Mouse (Mus musculus) gonadal fat pad, adult 2 months (tissue): ENCODE measurements around the gene Rae1. TPM values are rescaled to one million over a fixed set of nuclear protein-coding genes. Genes with fewer than 3 reads are reported as not detected.

Experiments
- DNase-seq: peaks from one replicate; pipeline ENCODE4 v3.0.0-alpha.2; 2012; ENCODE audit warnings: low read depth
- polyA plus RNA-seq: library from polyadenylated mRNA; depleted of rRNA; stranded (reverse); fragments of >200 nt; gene quantifications from 2 replicates; pipeline ENCODE4 v1.2.3, GENCODE M21; 2012; rRNA removed

The Rae1 gene
- polyA plus RNA-seq, 1 experiment: 62.3 TPM

GRCm38 (mm10) chr2:173048041-173048745 lies 48.3 kb downstream of the Rae1 start:
- DNase-seq: no peak

GRCm38 (mm10) chr2:173049231-173049630 lies 49.3 kb downstream of the Rae1 start:
- no peak for DNase-seq

GRCm38 (mm10) chr2:173049817-173050216 lies 49.9 kb downstream of the Rae1 start:
- DNase-seq: no peak

- no peak for DNase-seq
Measured at GRCm38 (mm10) chr2:173050604-173051382, 50.9 kb downstream of the Rae1 start.

GRCm38 (mm10) chr2:173052881-173053280 lies 53.0 kb downstream of the Rae1 start:
- no peak for DNase-seq

- no peak for DNase-seq
Measured at GRCm38 (mm10) chr2:173053846-173054245, 53.9 kb downstream of the Rae1 start.

GRCm38 (mm10) chr2:173056303-173056881 lies 56.5 kb downstream of the Rae1 start:
- DNase-seq: no peak

GRCm38 (mm10) chr2:173056882-173057315 lies 57.0 kb downstream of the Rae1 start:
- no peak for DNase-seq

GRCm38 (mm10) chr2:173057623-173058022 lies 57.7 kb downstream of the Rae1 start:
- no peak for DNase-seq

- DNase-seq: no peak
Measured at GRCm38 (mm10) chr2:173058263-173058662, 58.3 kb downstream of the Rae1 start.

GRCm38 (mm10) chr2:173060450-173060849 lies 60.5 kb downstream of the Rae1 start:
- no peak for DNase-seq

GRCm38 (mm10) chr2:173061443-173062351 lies 61.8 kb downstream of the Rae1 start:
- DNase-seq: no peak

GRCm38 (mm10) chr2:173063219-173063618 lies 63.3 kb downstream of the Rae1 start:
- DNase-seq: no peak

GRCm38 (mm10) chr2:173064864-173065263 lies 64.9 kb downstream of the Rae1 start:
- DNase-seq: no peak

Other genes starting within 250 kb of the Rae1 start
- 31.1 and 34.4 TPM in 2 replicates for gene Bmp7, start 59.8 kb upstream of the Rae1 start, polyA plus RNA-seq
- gene Spo11, start 22.4 kb upstream of the Rae1 start, polyA plus RNA-seq: 2.6 and 6.2 TPM in 2 replicates
- gene Rbm38, start 20.4 kb downstream of the Rae1 start, polyA plus RNA-seq: 52.4 and 56.0 TPM in 2 replicates
- 0.20 and 0.31 TPM in 2 replicates for gene Ctcfl, start 119.4 kb downstream of the Rae1 start, polyA plus RNA-seq
- 97.4 and 257 TPM in 2 replicates for gene Pck1, start 152.9 kb downstream of the Rae1 start, polyA plus RNA-seq
- 2.7 and 3.3 TPM in 2 replicates for gene Zbp1, start 218.8 kb downstream of the Rae1 start, polyA plus RNA-seq